Mouse (Mus musculus): Measurements from ENCODE around the gene Slc38a9. TPM values are rescaled to one million over a fixed set of nuclear protein-coding genes. Genes with fewer than 3 reads are reported as not detected.

The Slc38a9 gene
- 10 to 100 TPM; 26.5 to 26.8 TPM for total RNA-seq (2021)
- long read RNA-seq, experiment 1, full-length matches to known transcripts, result 2 of 5 reads
- long read RNA-seq, experiment 1, partial matches to known transcripts, result 0 of 5 reads
- long read RNA-seq, experiment 1, other reads (novel, unspliced or antisense), result 3 of 5 reads
- long read RNA-seq, experiment 2, full-length matches to known transcripts, result 4 of 12 reads
- long read RNA-seq, experiment 2, partial matches to known transcripts, result 5 of 12 reads
- long read RNA-seq, experiment 2, other reads (novel, unspliced or antisense), result 3 of 12 reads

- Histone ChIP-seq H3K4me3 (peak within 1 kb of the TSS; percentile 89), H3K27ac (peak within 1 kb of the TSS; percentile 92)
- DNase-seq (ENCODE audit: low spot score in 2 of 2), result peak; percentile 93 to 97
- no peak for TF ChIP-seq CTCF (conservative IDR thresholded peaks at IDR 0.05)
Observed at GRCm38 (mm10) chr13:112660574-112661381, at the start of gene Slc38a9. Gene Slc38a9 (plus strand): TSS chr13:112660751.

- Histone ChIP-seq H3K4me3 (no peak overlapping the region), H3K27ac (no peak overlapping the region)
- TF ChIP-seq CTCF (conservative IDR thresholded peaks at IDR 0.05), result no peak; the same call in 1 of the 2 replicates
- no peak for DNase-seq (ENCODE audit: low spot score in 2 of 2)
Observed at GRCm38 (mm10) chr13:112621592-112621991, 39.0 kb upstream of the Slc38a9 start.

- Histone ChIP-seq H3K27ac (no peak overlapping the region), H3K4me3 (no peak overlapping the region)
- no peak for TF ChIP-seq CTCF (conservative IDR thresholded peaks at IDR 0.05)
- DNase-seq (ENCODE audit: low spot score in 2 of 2), result no peak
Observed at GRCm38 (mm10) chr13:112623656-112624055, 36.9 kb upstream of the Slc38a9 start.

GRCm38 (mm10) chr13:112624622-112625021 is 35.9 kb upstream of the Slc38a9 start:
- TF ChIP-seq CTCF (conservative IDR thresholded peaks at IDR 0.05), result no peak
- H3K4me3 ChIP-seq, result no peak overlapping the region
- DNase-seq (ENCODE audit: low spot score in 2 of 2), result no peak
- no peak overlapping the region for H3K27ac ChIP-seq

- no peak for DNase-seq (ENCODE audit: low spot score in 2 of 2)
- Histone ChIP-seq H3K27ac (no peak overlapping the region), H3K4me3 (no peak overlapping the region)
- no peak for TF ChIP-seq CTCF (conservative IDR thresholded peaks at IDR 0.05)
Observed at GRCm38 (mm10) chr13:112625566-112625965, 35.0 kb upstream of the Slc38a9 start.

- DNase-seq (ENCODE audit: low spot score in 2 of 2), result no peak
- no peak overlapping the region for H3K27ac ChIP-seq
- TF ChIP-seq CTCF (conservative IDR thresholded peaks at IDR 0.05), result no peak
- no peak overlapping the region for H3K4me3 ChIP-seq
Observed at GRCm38 (mm10) chr13:112635174-112635837, 25.2 kb upstream of the Slc38a9 start.

- Histone ChIP-seq H3K27ac (no peak overlapping the region), H3K4me3 (no peak overlapping the region)
- TF ChIP-seq CTCF (conservative IDR thresholded peaks at IDR 0.05), result no peak
- no peak for DNase-seq (ENCODE audit: low spot score in 2 of 2)
Observed at GRCm38 (mm10) chr13:112636498-112636897, 24.1 kb upstream of the Slc38a9 start.

GRCm38 (mm10) chr13:112639111-112639510 is 21.4 kb upstream of the Slc38a9 start:
- Histone ChIP-seq H3K27ac (no peak overlapping the region), H3K4me3 (no peak overlapping the region)
- no peak for DNase-seq (ENCODE audit: low spot score in 2 of 2)
- no peak for TF ChIP-seq CTCF (conservative IDR thresholded peaks at IDR 0.05)

- no peak overlapping the region for H3K27ac ChIP-seq
- DNase-seq (ENCODE audit: low spot score in 2 of 2), result no peak
- H3K4me3 ChIP-seq, result no peak overlapping the region
- TF ChIP-seq CTCF (conservative IDR thresholded peaks at IDR 0.05), result no peak
Observed at GRCm38 (mm10) chr13:112642897-112643296, 17.7 kb upstream of the Slc38a9 start.

- no peak for TF ChIP-seq CTCF (conservative IDR thresholded peaks at IDR 0.05)
- no peak overlapping the region for H3K27ac ChIP-seq
- H3K4me3 ChIP-seq, result no peak overlapping the region
- no peak for DNase-seq (ENCODE audit: low spot score in 2 of 2)
Observed at GRCm38 (mm10) chr13:112644996-112645395, 15.6 kb upstream of the Slc38a9 start.

- no peak for TF ChIP-seq CTCF (conservative IDR thresholded peaks at IDR 0.05)
- H3K4me3 ChIP-seq, result no peak overlapping the region
- DNase-seq (ENCODE audit: low spot score in 2 of 2), result no peak
- no peak overlapping the region for H3K27ac ChIP-seq
Observed at GRCm38 (mm10) chr13:112645529-112646186, 14.9 kb upstream of the Slc38a9 start.

- TF ChIP-seq CTCF (conservative IDR thresholded peaks at IDR 0.05), result no peak
- Histone ChIP-seq H3K27ac (no peak overlapping the region), H3K4me3 (no peak overlapping the region)
- no peak for DNase-seq (ENCODE audit: low spot score in 2 of 2)
Observed at GRCm38 (mm10) chr13:112651183-112651582, 9.4 kb upstream of the Slc38a9 start.

- Histone ChIP-seq H3K4me3 (no peak within 1 kb of the TSS), H3K27ac (no peak within 1 kb of the TSS)
- TF ChIP-seq CTCF (conservative IDR thresholded peaks at IDR 0.05), result no peak
- no peak for DNase-seq (ENCODE audit: low spot score in 2 of 2)
Observed at GRCm38 (mm10) chr13:112652205-112652604, 8.3 kb upstream of the Slc38a9 start, which contains the start of gene Ddx4. Gene Ddx4 (minus strand): TSS chr13:112652475.

All from layer of hippocampus, adult 2 months (tissue).